In the genomic region with DNA sequence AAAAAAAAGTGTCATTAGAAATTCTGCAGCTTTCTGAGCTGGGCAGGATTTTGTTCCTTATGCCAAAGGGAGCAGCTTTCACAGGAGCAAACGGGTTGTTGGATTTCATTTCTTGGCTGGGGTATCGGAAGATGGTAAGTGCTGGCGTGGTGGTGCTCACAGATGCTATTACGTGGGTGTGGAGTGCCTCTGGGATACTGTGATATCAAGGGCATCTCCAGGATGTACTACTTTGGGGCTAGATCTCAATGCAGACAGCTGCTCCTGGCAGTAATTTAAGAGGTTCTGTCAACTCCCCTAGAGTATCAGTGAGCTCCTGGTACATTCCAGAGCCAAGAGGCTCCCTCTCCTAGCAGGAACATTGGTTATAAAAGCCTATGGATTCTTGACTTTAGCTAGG, we compare ENCODE assay signal across 12 mouse cellular contexts. TPM values are rescaled to one million over a fixed set of nuclear protein-coding genes. Genes with fewer than 3 reads are reported as not detected.
DNase-seq lines count a peak whose midpoint lies in the region; ATAC-seq lines count a peak whose summit lies in the region.
"Had no signal": no experiment of that assay in that cellular context is flagged by ENCODE, and none has a peak within 500 bp of the region (broad histone marks: within the 10 kb centered on the region; RNA-seq: fewer than 3 reads in every experiment).

No protein-coding gene starts in this region.

- H3K4me2 ChIP-seq in heart, embryonic 12.5 days: peak overlapping the region; percentile 47
- no peak overlapping the region for H3K4me2 ChIP-seq in hindbrain, embryonic 14.5 days (replicated peaks)

- no peaks in the 10 kb centered on the region for H3K27me3 ChIP-seq in heart, embryonic 12.5 days (replicated peaks)
- no peaks in the 10 kb centered on the region for H3K27me3 ChIP-seq in hindbrain, embryonic 14.5 days (ENCODE audit: control insufficient read depth, insufficient read depth, low read length)

- intact Hi-C loops in heart, postnatal 36 days (cut with DNase I): no loop called here

- peak overlapping the region; percentile 12 for H3K27ac ChIP-seq in heart, embryonic 12.5 days (ENCODE audit: poor library complexity, severe bottlenecking)
- H3K27ac ChIP-seq in hindbrain, embryonic 14.5 days: no peak overlapping the region

- no peak for ATAC-seq in heart, embryonic 12.5 days (ENCODE audit: insufficient number of reproducible peaks, low FRiP score)
- no peak for ATAC-seq in hindbrain, embryonic 14.5 days (ENCODE audit: low FRiP score)
- ATAC-seq: liver, postnatal 0 days had no signal

- no peak for DNase-seq in heart, postnatal 36 days
- DNase-seq in right cerebral cortex, adult 2 months (ENCODE audit: low spot score in 2 of 2): peak; percentile 42 to 52
- DNase-seq in right cerebral cortex, postnatal 4 days: no peak
- peak; percentile 21 to 61 for DNase-seq in left cerebral cortex, adult 18-20 months (ENCODE audit: low spot score in 2 of 2)
- DNase-seq in thymus, postnatal 4 days: no peak
- DNase-seq in lung, postnatal 14 days: no peak
- DNase-seq in hindbrain, embryonic 14.5 days (ENCODE audit: low spot score): no peak
- DNase-seq: gastrocnemius, postnatal 14 days; kidney, adult 8-10 months; liver, postnatal 0 days; thymus, postnatal 36 days had no signal

- WGBS in heart, embryonic 12.5 days: 69% methylated on average over 4 of the region's 4 CpGs
- 98% methylated on average over 4 of the region's 4 CpGs for WGBS in hindbrain, embryonic 14.5 days

- peaks cover 33% of the 10 kb centered on the region for H3K4me1 ChIP-seq in heart, embryonic 12.5 days (replicated peaks)
- no peaks in the 10 kb centered on the region for H3K4me1 ChIP-seq in hindbrain, embryonic 14.5 days (replicated peaks; ENCODE audit: control insufficient read depth, insufficient read depth, low read length)

- peaks cover 27% of the 10 kb centered on the region for H3K36me3 ChIP-seq in heart, embryonic 12.5 days
- H3K36me3 ChIP-seq in hindbrain, embryonic 14.5 days (replicated peaks; ENCODE audit: control insufficient read depth, insufficient read depth): peaks cover 38% of the 10 kb centered on the region

- H3K9ac ChIP-seq in heart, embryonic 12.5 days: peak overlapping the region; percentile 11; the same call in 1 of the 2 replicates
- H3K9ac ChIP-seq in hindbrain, embryonic 14.5 days: no peak overlapping the region
- H3K9ac ChIP-seq: liver, postnatal 0 days had no signal

- H3K4me3 ChIP-seq in heart, embryonic 12.5 days: peak overlapping the region; percentile 8; the same call in 1 of the 2 replicates
- no peak overlapping the region for H3K4me3 ChIP-seq in hindbrain, embryonic 14.5 days (replicated peaks; ENCODE audit: low read length)

- H3K9me3 ChIP-seq in heart, embryonic 12.5 days (replicated peaks): no peaks in the 10 kb centered on the region
- no peaks in the 10 kb centered on the region for H3K9me3 ChIP-seq in hindbrain, embryonic 14.5 days (ENCODE audit: control insufficient read depth, low read length)

RNA-seq across cellular contexts. Expression of a gene that starts 42.1 kb away (rescaled TPM):
- polyA plus RNA-seq in heart, embryonic 12.5 days (2016; fragmentation: Nextera tagmentation; extraction: Ambion mirVana): 199 and 203 TPM in 2 replicates
- 100 to 1,000 TPM in 1 of 2 experiments, 10 to 100 TPM in 1; 95.7 to 104 TPM for total RNA-seq in heart, postnatal 36 days (2021)
- total RNA-seq in left cerebral cortex, adult 18-20 months (2021): 100 to 1,000 TPM; 109 to 110 TPM
- polyA plus RNA-seq in hindbrain, embryonic 14.5 days (2014; fragmentation: Nextera tagmentation; extraction: Ambion mirVana): 219 and 236 TPM in 2 replicates

Comparison
In these comparisons a context has a peak if more than half of its experiments do, and no peak if none do; other contexts are left out.
1. DNase-seq: peak in right cerebral cortex, adult 2 months (2 of 2) and left cerebral cortex, adult 18-20 months (2 of 2); none in heart, postnatal 36 days (0 of 2), right cerebral cortex, postnatal 4 days (single experiment), thymus, postnatal 4 days (single experiment), lung, postnatal 14 days (single experiment) and hindbrain, embryonic 14.5 days (single experiment).